Mouse (Mus musculus) hindbrain, embryonic 12.5 days (tissue): Measurements from ENCODE around the gene Zfp526. TPM values are rescaled to one million over a fixed set of nuclear protein-coding genes. Genes with fewer than 3 reads are reported as not detected.

Experiments used
- ATAC-seq: fragments of 200-750 bp; cut with Nextera tagmentation; 2 replicates; pipeline ENCODE4 v1.8.0; 2017; ENCODE audit warnings: moderate TSS enrichment; ENCODE audit not compliant: low FRiP score
- H3K27ac ChIP-seq: fragments of 300-500 bp; sonication (generic); 2 replicates; pipeline ENCODE4 v1.5.1; 2016; ENCODE audit warnings: mild to moderate bottlenecking
- H3K27me3 ChIP-seq: fragments of 300-500 bp; sonication (generic); 2 replicates; pipeline ENCODE4 v1.6.1; 2016; ENCODE audit warnings: mild to moderate bottlenecking
- H3K36me3 ChIP-seq: fragments of 300-500 bp; sonication (generic); 2 replicates; pipeline ENCODE4 v1.6.1; 2016; ENCODE audit warnings: mild to moderate bottlenecking
- H3K4me1 ChIP-seq: fragments of 300-500 bp; sonication (generic); 2 replicates; pipeline ENCODE4 v1.6.1; 2016
- H3K4me2 ChIP-seq: fragments of 300-500 bp; sonication (generic); replicated peaks from 2 replicates; pipeline ENCODE4 v1.6.1; 2016; ENCODE audit warnings: mild to moderate bottlenecking
- H3K4me3 ChIP-seq: fragments of 300-500 bp; sonication (generic); 2 replicates; pipeline ENCODE4 v1.5.1; 2016; ENCODE audit warnings: mild to moderate bottlenecking
- H3K9ac ChIP-seq: fragments of 300-500 bp; sonication (generic); 2 replicates; pipeline ENCODE4 v1.6.1; 2016; ENCODE audit warnings: mild to moderate bottlenecking, moderate library complexity
- H3K9me3 ChIP-seq: fragments of 300-500 bp; sonication (generic); replicated peaks from 2 replicates; pipeline ENCODE4 v1.6.1; 2016; ENCODE audit warnings: mild to moderate bottlenecking
- WGBS: fragments of 180-500 bp; shearing (Covaris S2); methylation state at CpG from one replicate; pipeline ENCODE4 v1.1.7; 2016; 5-methylcytosine and 5-hydroxymethylcytosine counted together
- polyA plus RNA-seq: library from polyadenylated mRNA; unstranded; fragments of >200 nt; fragmentation: Nextera tagmentation; extraction: Ambion mirVana; gene quantifications from 2 replicates; pipeline ENCODE4 v1.2.1, GENCODE M21; 2016

Zfp526 gene
- polyA plus RNA-seq, result 2.3 and 2.9 TPM in 2 replicates

DNA sequence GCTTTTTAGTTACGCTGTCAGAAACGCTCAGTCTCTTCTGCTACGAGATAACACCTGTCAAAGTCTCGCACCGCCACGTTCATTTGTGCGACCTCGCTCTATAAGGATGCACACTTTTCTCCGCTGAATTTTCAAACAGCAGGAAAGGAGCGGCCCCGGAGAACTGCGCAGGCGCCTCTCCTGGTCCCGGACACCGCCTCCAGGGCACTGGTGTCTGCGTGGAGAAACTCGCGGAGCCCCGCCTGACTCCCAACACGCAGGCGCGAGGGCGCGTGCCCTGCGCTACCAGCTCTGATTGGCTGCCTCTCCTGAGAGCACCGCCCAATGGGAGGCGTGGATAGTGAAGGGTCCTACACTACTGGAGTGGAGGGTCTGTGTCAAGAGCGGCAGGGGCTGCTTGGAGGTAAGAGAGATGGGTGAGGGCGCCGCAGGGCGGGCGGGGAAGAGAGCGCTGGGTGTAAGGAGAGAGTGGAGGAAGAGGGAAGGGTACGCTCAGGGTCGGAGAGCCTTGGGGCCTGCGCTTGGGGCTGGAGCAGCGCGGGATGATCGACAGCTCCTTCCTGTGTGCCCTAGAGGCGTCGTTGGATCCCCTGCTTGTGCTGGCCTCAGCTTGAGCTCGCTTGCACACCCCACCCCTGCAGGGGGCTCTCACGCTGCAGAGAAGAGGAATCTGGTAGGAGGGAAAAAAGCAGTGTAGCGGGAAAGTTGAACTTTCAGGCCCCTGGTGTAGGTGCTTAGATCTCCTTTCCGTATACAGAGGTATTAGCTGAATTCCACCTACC is at the start of gene Zfp526:
TSS of gene Zfp526 (plus strand) at position 324 of the 782 bp plus-strand sequence.
- Histone ChIP-seq H3K36me3 (peaks cover 26% of the 10 kb centered on the region), H3K4me1 (peaks cover 29% of the 10 kb centered on the region), H3K4me2 (peak within 1 kb of the TSS; percentile 95), H3K9ac (peak within 1 kb of the TSS; percentile 63), H3K27ac (peak within 1 kb of the TSS; percentile 85), H3K9me3 (no peaks in the 10 kb centered on the region), H3K27me3 (no peaks in the 10 kb centered on the region), H3K4me3 (peak within 1 kb of the TSS; percentile 66)
- under 1% methylated on average over 44 of the region's 45 CpGs for WGBS
- ATAC-seq, result peak; percentile 95

DNA sequence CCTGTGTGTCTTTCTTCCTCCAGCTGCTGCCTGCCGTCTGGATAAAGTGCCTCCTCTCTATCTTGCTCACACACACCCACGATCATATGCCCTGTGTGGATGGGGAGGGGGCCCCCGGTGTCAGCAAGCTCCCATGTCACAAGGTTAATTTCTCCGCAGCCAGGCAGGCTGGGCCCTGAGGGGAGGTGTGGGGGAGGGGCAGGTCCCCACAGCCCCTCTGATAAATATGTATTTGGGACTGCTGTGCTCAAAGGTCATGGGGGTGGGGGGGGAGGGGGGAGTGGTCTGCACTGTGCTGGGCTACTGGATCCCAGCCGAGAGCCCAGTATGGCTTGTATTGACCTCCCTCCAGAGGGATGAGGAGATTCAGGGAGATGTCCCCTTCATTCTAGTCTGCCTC is 48.6 kb upstream of the Zfp526 start:
- WGBS, result 29% methylated on average over 5 of the region's 5 CpGs

DNA sequence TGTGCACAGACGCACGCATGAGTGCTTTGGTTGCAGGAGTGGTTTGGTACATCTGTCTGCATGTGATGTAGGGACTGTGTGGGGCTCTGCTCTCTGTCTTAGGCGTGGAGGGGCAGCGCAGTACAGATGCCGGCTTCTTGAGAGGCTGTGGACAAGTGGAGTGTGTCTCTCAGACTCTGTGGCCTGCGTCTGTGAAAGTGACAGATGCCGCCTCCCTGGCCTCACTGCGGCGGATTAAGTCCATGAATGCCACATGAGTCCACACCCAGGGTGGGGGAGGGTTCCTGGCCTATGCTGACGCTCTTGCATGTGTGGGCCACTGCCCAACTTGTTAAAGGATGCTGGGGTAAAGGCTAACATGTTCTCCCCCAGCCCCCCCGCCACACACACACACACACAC is 46.9 kb upstream of the Zfp526 start:
- no peak overlapping the region for H3K4me3 ChIP-seq
- H3K9ac ChIP-seq, result no peak overlapping the region
- peaks cover 67% of the 10 kb centered on the region for H3K4me1 ChIP-seq
- no peaks in the 10 kb centered on the region for H3K9me3 ChIP-seq
- peak; percentile 29 for ATAC-seq
- WGBS, result 51% methylated on average over 10 of the region's 11 CpGs
- H3K27me3 ChIP-seq, result peaks cover 18% of the 10 kb centered on the region
- no peaks in the 10 kb centered on the region for H3K36me3 ChIP-seq
- H3K4me2 ChIP-seq, result peak overlapping the region; percentile 70
- peak overlapping the region; percentile 61 for H3K27ac ChIP-seq

More for the DNA sequence above, 48.6 kb upstream of the Zfp526 start:
- peak; percentile 49; the same call in 1 of the 2 replicates for ATAC-seq
- Histone ChIP-seq H3K4me3 (no peak overlapping the region), H3K27ac (peak overlapping the region; percentile 61), H3K4me2 (peak overlapping the region; percentile 70), H3K4me1 (peaks cover 66% of the 10 kb centered on the region), H3K36me3 (no peaks in the 10 kb centered on the region), H3K27me3 (peaks cover 14% of the 10 kb centered on the region), H3K9ac (no peak overlapping the region), H3K9me3 (no peaks in the 10 kb centered on the region)

DNA sequence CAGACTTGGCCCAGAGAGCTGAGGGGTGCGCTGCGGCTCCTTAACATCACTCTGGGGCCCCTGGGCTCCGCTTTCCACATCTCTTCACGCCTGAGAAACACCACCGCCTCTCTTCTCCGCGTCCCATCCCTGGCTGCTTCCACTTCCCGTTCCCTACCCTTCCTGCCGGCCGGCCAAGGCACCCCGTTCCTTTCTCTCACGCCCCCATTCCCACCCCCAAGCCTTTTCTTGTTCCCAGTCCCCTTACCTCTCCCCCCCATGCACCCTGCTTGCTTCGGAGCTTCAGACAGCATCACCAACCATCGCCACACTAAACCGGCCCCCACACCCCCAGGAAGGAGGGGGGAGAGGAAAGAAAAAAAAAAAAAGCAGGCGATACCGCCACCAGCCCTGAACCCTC is 42.9 kb upstream of the Zfp526 start:
- WGBS, result under 1% methylated on average over 17 of the region's 17 CpGs
- H3K9me3 ChIP-seq, result no peaks in the 10 kb centered on the region
- peaks cover 62% of the 10 kb centered on the region for H3K4me1 ChIP-seq
- H3K27me3 ChIP-seq, result peaks cover 52% of the 10 kb centered on the region
- no peaks in the 10 kb centered on the region for H3K36me3 ChIP-seq
- peak overlapping the region; percentile 94 for H3K9ac ChIP-seq
- no peak for ATAC-seq
- H3K4me2 ChIP-seq, result peak overlapping the region; percentile 70
- H3K27ac ChIP-seq, result peak overlapping the region; percentile 98
- H3K4me3 ChIP-seq, result peak overlapping the region; percentile 64

DNA sequence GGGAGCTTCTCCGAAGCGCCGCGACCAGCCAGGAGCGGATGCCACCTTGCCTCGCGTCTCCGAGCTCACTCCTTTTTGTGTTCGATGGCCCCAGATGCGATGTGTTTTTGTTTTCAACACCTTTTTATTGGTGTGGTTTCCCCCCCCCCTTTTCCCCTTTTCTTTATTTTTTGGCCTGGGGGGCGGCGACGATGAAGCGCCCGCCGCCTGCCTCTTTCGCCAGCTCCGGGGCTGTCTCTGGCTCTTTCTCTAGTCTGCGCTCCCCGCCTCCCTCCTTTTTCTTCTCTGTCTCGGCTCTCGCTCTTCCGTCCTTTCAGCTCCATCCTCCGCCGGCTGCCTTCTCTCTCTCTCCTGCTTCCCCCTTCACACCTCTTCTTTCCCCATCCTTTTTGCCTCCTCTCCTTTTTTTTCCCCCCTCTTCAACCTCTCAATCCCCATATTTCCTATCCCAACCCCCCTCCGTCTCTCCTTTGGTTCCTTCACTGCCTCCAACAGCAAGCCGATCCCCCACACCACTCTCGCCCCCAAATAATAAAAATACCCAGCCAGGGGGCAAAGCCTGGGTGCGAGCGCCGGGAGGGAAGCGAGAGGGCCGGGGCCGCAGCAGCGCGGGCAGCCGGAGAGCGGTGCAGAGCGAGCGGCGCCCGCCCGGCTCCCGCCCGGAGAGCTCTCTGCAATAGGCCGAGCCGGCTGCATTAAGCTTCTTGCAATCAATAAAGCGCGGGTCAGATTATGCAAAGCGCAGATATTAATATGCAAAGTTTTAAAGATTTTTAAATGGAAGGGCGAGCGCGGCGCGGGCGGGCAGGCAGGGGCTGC is 42.2 kb upstream of the Zfp526 start:
- H3K4me3 ChIP-seq, result peak overlapping the region; percentile 64
- H3K27me3 ChIP-seq, result peaks cover 59% of the 10 kb centered on the region
- H3K36me3 ChIP-seq, result no peaks in the 10 kb centered on the region
- peak overlapping the region; percentile 98 for H3K27ac ChIP-seq
- H3K9me3 ChIP-seq, result no peaks in the 10 kb centered on the region
- ATAC-seq, result peak; percentile 82
- WGBS, result 1% methylated on average over 50 of the region's 56 CpGs
- H3K4me2 ChIP-seq, result peak overlapping the region; percentile 70
- peaks cover 56% of the 10 kb centered on the region for H3K4me1 ChIP-seq
- H3K9ac ChIP-seq, result peak overlapping the region; percentile 94

DNA sequence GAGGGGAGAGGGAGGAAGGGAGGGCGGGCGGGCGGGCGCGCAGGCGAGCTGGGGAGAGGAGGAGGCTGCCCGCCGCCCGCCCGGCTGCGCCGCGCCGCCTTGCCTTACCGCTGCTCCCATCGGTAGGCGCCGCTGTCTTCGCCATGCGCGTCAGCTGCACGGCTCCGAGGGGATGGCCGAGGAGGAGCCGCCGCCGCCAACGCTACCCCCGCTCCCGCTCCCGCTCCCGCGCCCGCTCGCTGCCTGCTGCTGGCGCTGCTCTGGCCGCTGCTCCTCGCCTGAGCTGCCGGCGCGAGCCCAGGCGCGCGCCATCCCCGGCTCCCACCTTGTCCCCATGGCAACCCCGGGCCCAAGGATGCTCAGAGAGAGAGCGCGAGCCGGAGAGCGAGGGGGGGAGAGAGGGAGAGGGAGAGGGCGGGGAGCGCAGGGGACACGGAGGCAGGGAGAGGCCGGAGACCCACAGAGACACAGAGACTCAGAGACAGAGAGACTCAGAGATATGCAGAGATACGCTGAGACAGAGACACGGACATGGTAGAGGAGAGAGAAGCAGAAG is 41.5 kb upstream of the Zfp526 start, which contains the start of gene Pou2f2:
TSS of gene Pou2f2 (minus strand) at position 121 of the 556 bp plus-strand sequence.
- peak; percentile 93 for ATAC-seq
- peaks cover 49% of the 10 kb centered on the region for H3K4me1 ChIP-seq

DNA sequence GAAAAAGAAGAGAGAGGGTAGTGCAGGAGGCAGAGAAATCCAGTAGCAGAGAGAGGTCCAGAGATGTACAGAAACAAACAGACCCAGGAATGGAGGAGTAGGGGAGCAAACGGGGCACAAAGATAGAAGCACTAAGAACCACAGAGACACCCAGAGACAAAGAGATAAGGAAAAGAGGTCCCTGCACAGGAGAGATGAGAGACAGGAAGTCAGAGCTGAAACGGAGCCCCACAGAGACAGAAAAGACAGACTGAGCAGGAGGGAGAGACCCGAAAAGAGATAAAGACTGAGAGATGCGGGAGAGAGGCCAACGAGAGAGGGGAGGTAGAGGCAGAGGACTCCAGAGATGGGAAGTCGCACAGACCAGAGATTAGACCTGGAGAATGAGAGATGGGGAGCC is 40.7 kb upstream of the Zfp526 start:
- Histone ChIP-seq H3K4me1 (peaks cover 41% of the 10 kb centered on the region), H3K9ac (peak overlapping the region; percentile 2; the same call in 1 of the 2 replicates), H3K27ac (peak overlapping the region; percentile 98), H3K9me3 (no peaks in the 10 kb centered on the region), H3K36me3 (no peaks in the 10 kb centered on the region), H3K4me2 (peak overlapping the region; percentile 70), H3K27me3 (peaks cover 73% of the 10 kb centered on the region), H3K4me3 (peak overlapping the region; percentile 64)
- no peak for ATAC-seq
- WGBS, result 6% methylated on average over 6 of the region's 6 CpGs

More for the DNA sequence above, 41.5 kb upstream of the Zfp526 start, which contains the start of gene Pou2f2:
- Histone ChIP-seq H3K4me3 (peak within 1 kb of the TSS; percentile 64), H3K4me2 (peak within 1 kb of the TSS; percentile 70), H3K9ac (peak within 1 kb of the TSS; percentile 94), H3K27me3 (peaks cover 65% of the 10 kb centered on the region), H3K9me3 (no peaks in the 10 kb centered on the region), H3K36me3 (no peaks in the 10 kb centered on the region), H3K27ac (peak within 1 kb of the TSS; percentile 98)
- under 1% methylated on average over 49 of the region's 56 CpGs for WGBS

DNA sequence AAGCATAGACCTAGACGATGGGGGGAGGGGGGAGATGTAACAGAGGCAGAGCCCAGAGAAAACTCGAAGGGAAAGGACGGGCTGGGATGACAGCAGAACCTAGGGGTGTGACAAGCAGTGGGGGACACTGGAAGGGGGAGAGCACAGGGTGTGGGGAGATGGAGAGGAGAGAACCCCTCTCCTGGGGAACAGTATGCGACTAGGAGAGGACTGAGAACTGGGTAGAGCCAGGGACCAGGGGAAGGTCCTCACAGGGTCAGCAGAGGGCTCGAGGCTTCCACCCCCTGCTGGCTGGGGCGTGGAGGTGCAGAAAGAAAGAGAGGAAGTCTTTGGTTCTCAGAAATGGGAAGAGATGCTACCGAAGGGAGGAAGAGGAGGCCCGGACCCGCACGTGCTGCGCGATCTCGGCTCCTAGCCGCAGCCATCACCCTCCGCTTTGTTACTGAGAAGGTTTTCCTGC is 39.9 kb upstream of the Zfp526 start:
- peak; percentile 7; the same call in 1 of the 2 replicates for ATAC-seq
- H3K4me1 ChIP-seq, result peaks cover 33% of the 10 kb centered on the region
- no peaks in the 10 kb centered on the region for H3K9me3 ChIP-seq
- H3K36me3 ChIP-seq, result no peaks in the 10 kb centered on the region
- peak overlapping the region; percentile 14 for H3K4me3 ChIP-seq
- no peak overlapping the region for H3K27ac ChIP-seq
- 0 out of 2 replicates have a peak overlapping the region, but pooled peaks have one; percentile 5 for H3K9ac ChIP-seq
- under 1% methylated on average over 15 of the region's 15 CpGs for WGBS
- peak overlapping the region; percentile 70 for H3K4me2 ChIP-seq
- H3K27me3 ChIP-seq, result peaks cover 72% of the 10 kb centered on the region

DNA sequence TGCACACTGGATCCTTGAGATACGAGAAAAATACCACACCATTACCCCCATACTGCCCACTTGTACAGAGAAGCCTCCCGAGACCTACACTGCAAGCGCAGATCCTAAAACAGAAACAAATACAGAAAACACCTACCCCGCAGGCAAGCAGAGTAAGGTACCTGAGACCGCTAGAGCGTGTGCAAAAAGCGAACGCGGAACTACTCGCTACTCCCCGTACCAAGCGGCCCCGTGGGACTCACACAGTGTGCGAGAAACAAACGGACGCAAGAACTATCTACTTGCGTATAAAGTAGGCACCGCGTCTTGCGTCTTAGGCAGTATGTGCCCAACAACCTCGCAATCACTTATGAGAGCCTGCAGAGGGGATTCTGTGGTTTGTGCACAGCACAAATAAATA is 39.4 kb upstream of the Zfp526 start:
- Histone ChIP-seq H3K4me3 (peak overlapping the region; percentile 14), H3K9me3 (no peaks in the 10 kb centered on the region), H3K4me2 (peak overlapping the region; percentile 70), H3K36me3 (no peaks in the 10 kb centered on the region), H3K27me3 (peaks cover 68% of the 10 kb centered on the region), H3K27ac (no peak overlapping the region), H3K9ac (0 out of 2 replicates have a peak overlapping the region, but pooled peaks have one; percentile 5), H3K4me1 (peaks cover 28% of the 10 kb centered on the region)
- ATAC-seq, result no peak
- 7% methylated on average over 21 of the region's 21 CpGs for WGBS

DNA sequence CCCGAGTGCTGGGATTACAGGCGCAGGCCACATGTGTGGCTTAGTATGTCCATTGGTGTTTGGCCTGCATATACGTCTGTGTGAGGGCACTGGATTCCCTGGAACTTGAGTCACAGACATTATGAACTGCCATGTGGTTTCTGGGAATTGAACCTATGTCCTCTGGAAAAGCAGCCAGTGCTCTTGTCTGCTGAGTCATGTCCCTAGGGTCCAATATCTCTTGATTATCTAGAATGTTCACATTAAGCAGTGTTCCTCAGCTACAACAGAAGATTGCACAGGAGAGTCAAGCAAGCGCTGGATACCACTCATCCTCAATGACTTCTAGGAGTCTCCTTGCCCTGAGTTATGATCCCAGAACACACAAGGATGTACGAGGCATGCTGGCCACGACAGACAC is 37.1 kb upstream of the Zfp526 start:
- no peak overlapping the region for H3K9ac ChIP-seq
- no peaks in the 10 kb centered on the region for H3K9me3 ChIP-seq
- no peaks in the 10 kb centered on the region for H3K36me3 ChIP-seq
- no peak overlapping the region for H3K4me2 ChIP-seq
- H3K4me3 ChIP-seq, result no peak overlapping the region
- no peak for ATAC-seq
- peaks cover 58% of the 10 kb centered on the region for H3K27me3 ChIP-seq
- peaks cover 18% of the 10 kb centered on the region for H3K4me1 ChIP-seq
- no peak overlapping the region for H3K27ac ChIP-seq
- WGBS, result 83% methylated on average over 6 of the region's 6 CpGs

DNA sequence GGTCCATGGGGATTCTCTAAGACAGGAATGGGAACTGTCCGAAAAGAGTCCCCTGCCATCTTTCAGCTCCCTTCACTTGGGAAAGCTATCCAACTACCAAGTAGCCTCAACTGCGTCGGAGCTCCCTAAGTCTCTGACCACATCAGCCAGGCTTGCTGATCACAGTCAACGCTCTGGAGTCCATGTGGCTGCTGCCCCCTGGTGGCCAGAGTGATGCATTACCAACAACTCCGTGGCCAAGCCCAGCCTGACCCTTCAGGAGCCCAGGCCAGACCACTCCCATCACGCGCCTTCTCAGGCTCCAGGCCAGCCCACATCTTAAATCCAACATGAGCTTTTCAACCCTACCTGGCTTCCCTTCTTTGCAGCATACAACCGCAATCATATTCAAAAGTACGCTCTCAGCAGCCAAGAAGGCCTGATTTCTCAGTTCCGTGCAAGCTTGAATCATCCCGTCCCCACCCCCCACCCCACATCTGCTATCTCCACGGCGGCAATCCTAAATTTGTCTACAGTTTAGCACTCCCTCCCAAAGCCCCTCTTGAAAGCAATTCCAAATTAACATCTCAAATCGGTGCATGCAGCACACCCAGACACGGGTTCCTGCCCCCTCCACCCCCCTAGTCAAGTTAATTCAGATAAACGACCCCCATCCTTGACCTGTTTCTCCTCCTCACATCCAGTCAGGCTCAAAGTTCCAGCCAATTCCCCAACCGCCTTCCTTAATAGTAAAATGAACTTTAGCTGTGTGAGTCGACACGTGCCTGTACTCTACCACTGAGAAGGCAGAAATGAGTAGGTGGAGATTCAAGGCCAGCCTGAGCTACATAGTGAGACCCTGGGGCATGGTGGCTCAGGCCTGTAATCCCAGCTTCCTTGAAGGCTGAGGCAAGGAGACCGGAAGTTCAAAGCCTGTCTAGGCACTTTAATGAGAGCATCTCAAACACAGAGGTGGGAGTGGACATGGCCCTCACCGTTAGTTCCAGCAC is 33.3 kb upstream of the Zfp526 start:
- peaks cover 27% of the 10 kb centered on the region for H3K27me3 ChIP-seq
- H3K27ac ChIP-seq, result no peak overlapping the region
- H3K4me1 ChIP-seq, result no peaks in the 10 kb centered on the region
- H3K9ac ChIP-seq, result no peak overlapping the region
- peak; percentile 84 for ATAC-seq
- 30% methylated on average over 21 of the region's 21 CpGs for WGBS
- H3K4me3 ChIP-seq, result no peak overlapping the region
- H3K9me3 ChIP-seq, result no peaks in the 10 kb centered on the region
- H3K4me2 ChIP-seq, result no peak overlapping the region
- H3K36me3 ChIP-seq, result no peaks in the 10 kb centered on the region
